Mouse (Mus musculus) kidney, adult 2 months (tissue): ENCODE results near the gene Arg2. TPM values are rescaled to one million over a fixed set of nuclear protein-coding genes. Genes with fewer than 3 reads are reported as not detected.

Experiments
- DNase-seq: peaks from one replicate; pipeline ENCODE4 v3.0.0; 2021
- H3K27ac ChIP-seq: fragments of 200-500 bp; 2 replicates; pipeline ENCODE4 v1.5.1; 2012; ENCODE audit warnings: low read depth, low read length, control low read depth, inconsistent platforms; ENCODE audit not compliant: insufficient read depth
- H3K27me3 ChIP-seq: fragments of 200-500 bp; replicated peaks from 2 replicates; pipeline ENCODE4 v1.6.1; 2012; ENCODE audit warnings: mild to moderate bottlenecking, moderate library complexity, low read length, inconsistent platforms; ENCODE audit not compliant: control insufficient read depth, insufficient read depth
- H3K36me3 ChIP-seq: fragments of 200-500 bp; 2 replicates; pipeline ENCODE4 v1.6.1; 2012; ENCODE audit warnings: mild to moderate bottlenecking, moderate library complexity, low read length, inconsistent platforms; ENCODE audit not compliant: control insufficient read depth, insufficient read depth
- H3K4me1 ChIP-seq: fragments of 200-500 bp; 2 replicates; pipeline ENCODE4 v1.6.1; 2011; ENCODE audit warnings: low read length; ENCODE audit not compliant: control insufficient read depth, insufficient read depth
- H3K4me3 ChIP-seq: fragments of 200-500 bp; 2 replicates; pipeline ENCODE4 v1.5.1; 2011; ENCODE audit warnings: mild to moderate bottlenecking, low read depth, low read length, control low read depth; ENCODE audit not compliant: insufficient read depth
- CTCF ChIP-seq: fragments of 200-500 bp; conservative IDR thresholded peaks from 2 replicates; pipeline ENCODE4 v1.5.1; 2011; ENCODE audit warnings: low read depth, mild to moderate bottlenecking, control low read depth, low read length, moderate library complexity, mixed read lengths; ENCODE audit not compliant: insufficient read depth, insufficient read length
- POLR2A ChIP-seq: fragments of 200-500 bp; IDR thresholded peaks from one replicate; pipeline ENCODE4 v1.6.1; 2011; ENCODE audit warnings: low read depth, low read length, control low read depth
- WGBS: fragments of 180-500 bp; shearing (Covaris S2); methylation state at CpG from one replicate; pipeline ENCODE4 v1.1.7; 2018; 5-methylcytosine and 5-hydroxymethylcytosine counted together
- polyA plus RNA-seq: library from polyadenylated mRNA; depleted of rRNA; stranded (reverse); fragments of >200 nt; gene quantifications from 2 replicates; pipeline ENCODE4 v1.2.3, GENCODE M21; 2012; rRNA removed

Arg2 gene
- polyA plus RNA-seq, 1 experiment: 19.2 TPM

DNA sequence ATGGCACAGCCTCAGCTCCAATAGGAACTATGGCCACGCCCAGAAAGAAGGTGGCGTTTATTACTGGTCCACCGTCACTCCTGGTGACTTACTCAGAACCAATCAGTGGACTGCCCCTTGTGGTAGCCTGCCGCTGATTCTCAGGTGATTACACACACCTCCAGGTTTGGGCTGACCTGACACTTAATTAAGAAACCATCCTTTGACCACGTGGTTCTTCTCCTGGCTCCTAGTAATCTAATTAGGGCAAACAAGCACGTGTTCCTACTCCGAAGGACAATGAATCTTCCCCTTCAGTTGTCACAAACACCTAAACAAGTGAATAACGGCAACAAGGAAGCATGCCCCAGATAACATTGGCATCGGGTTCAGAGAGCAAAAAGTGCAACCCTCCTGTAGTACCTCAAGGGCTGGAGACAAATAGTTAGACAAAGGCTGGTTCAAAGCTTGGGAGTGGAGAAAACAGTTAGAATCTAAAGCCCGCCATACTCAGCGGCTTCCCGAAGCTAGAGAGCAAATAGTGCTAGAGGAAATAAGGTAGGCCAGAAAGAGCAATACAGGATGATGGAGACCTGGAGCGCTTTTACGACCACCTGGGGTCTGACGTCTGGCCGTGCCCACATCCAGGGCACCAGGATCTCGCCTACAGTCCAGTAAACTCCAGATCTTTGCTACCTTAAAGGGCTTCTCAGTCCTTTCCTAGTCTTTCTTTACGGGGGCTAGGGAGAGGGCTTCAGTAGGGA is 60.5 kb downstream of the Arg2 start:
- peak; percentile 70 for DNase-seq
- H3K27ac ChIP-seq: no peak overlapping the region
- no peaks in the 10 kb centered on the region for H3K27me3 ChIP-seq
- 3% methylated on average over 18 of the region's 18 CpGs for WGBS
- H3K4me3 ChIP-seq: peak overlapping the region; percentile 73
- TF ChIP-seq POLR2A (no peak), CTCF (0 out of 2 replicates have a peak, but pooled peaks have one; percentile 11)
- peaks cover 1% of the 10 kb centered on the region; the same call in 1 of the 2 replicates for H3K36me3 ChIP-seq
- peaks cover 8% of the 10 kb centered on the region; the same call in 1 of the 2 replicates for H3K4me1 ChIP-seq

DNA sequence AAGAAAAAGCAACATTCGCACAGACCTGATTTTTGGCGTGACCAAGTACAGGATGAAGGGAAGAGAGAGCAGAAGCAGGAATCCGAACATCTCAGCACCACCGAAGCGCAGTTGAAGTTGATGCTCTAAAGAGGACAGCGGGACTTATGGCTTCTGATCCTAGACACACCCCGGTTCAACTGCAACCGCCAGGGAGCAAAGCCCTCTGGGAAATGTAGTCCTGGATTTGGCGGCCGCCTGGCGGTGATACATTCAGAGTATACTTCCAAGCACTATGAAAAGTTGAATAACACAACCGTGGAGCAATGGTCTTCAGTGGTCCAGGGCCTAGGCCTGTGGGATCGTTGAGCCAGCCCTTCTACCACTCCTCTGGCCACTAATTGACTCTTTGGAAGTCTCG is 61.1 kb downstream of the Arg2 start:
- H3K4me3 ChIP-seq: peak overlapping the region; percentile 73
- H3K27ac ChIP-seq: no peak overlapping the region
- no peaks in the 10 kb centered on the region for H3K36me3 ChIP-seq
- WGBS: 6% methylated on average over 14 of the region's 14 CpGs
- DNase-seq: peak; percentile 75
- TF ChIP-seq POLR2A: no peak
- TF ChIP-seq CTCF: peak; percentile 53
- no peaks in the 10 kb centered on the region for H3K27me3 ChIP-seq
- peaks cover 8% of the 10 kb centered on the region; the same call in 1 of the 2 replicates for H3K4me1 ChIP-seq

DNA sequence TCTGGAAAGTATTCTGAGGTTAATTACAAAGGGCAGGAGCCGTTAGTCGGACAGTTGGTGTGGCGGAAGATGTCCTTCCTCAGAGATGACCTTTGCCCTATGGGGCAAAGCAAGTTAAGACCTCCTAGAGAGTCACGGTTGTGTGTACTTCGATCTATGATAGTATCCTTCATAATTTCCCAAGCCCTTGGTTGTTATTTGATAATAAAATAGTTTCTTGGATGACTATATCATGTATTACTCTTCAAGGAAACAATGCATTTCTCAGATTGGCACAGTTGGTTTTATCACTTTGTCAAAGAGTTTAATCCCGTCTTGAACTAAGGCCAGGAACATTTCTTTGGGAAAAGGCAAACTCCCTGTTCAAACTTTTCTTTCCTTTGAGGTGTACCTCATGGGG is 61.6 kb downstream of the Arg2 start, which contains the start of gene Rdh11:
Rdh11 (minus strand) TSS at position 101 of the 400 bp plus-strand sequence.
- DNase-seq: peak; percentile 31
- TF ChIP-seq POLR2A (no peak), CTCF (no peak)

DNA sequence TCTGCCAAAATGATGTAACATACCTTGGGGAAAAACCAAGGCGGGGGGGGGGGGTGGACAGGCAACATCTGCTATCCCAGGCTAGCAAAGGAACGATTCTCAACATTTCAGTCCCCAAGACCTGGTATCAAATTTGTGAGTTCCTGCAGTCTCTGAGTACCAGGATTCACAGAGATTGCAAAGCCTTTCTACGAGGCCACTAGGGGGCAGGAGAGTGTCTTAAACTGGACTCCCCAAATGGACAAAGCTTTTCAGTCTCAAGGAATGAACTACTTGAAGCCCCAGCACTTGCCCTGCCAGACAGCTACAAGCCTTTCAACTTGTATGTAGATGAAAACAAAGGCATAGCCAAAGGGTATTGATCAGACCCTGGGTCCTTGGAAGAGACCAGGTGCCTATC is 62.9 kb downstream of the Arg2 start:
- no peaks in the 10 kb centered on the region for H3K27me3 ChIP-seq
- no peak overlapping the region for H3K4me3 ChIP-seq
- 1% methylated on average over 3 of the region's 3 CpGs for WGBS
- no peak overlapping the region for H3K27ac ChIP-seq
- H3K4me1 ChIP-seq: peaks cover 8% of the 10 kb centered on the region; the same call in 1 of the 2 replicates
- H3K36me3 ChIP-seq: no peaks in the 10 kb centered on the region
- peak; percentile 68 for TF ChIP-seq CTCF
- no peak for TF ChIP-seq POLR2A
- peak; percentile 74 for DNase-seq

More for the DNA sequence above, 61.6 kb downstream of the Arg2 start, which contains the start of gene Rdh11:
- Histone ChIP-seq H3K4me3 (peak within 1 kb of the TSS; percentile 73), H3K27ac (no peak within 1 kb of the TSS), H3K4me1 (peaks cover 8% of the 10 kb centered on the region; the same call in 1 of the 2 replicates), H3K27me3 (no peaks in the 10 kb centered on the region), H3K36me3 (no peaks in the 10 kb centered on the region)
- WGBS: 45% methylated on average over 6 of the region's 6 CpGs

DNA sequence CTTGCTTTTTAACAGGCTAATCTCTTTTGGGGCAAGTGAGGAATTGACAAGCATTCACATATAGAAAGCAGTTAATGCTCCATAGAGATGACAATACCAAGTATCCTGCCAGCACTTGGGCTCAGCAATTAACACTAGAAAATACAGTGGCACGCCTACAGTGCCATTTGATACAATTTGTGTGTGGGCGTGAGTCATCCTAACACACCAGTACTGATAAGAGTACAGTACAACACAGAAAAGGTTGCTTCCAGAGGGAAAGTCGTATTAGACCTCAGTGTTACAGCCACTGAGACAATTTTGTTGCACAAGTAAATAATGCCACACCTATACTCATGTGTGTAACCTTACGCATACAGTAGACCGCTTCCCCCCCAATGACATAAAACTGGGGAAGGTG is 66.5 kb downstream of the Arg2 start:
- no peak overlapping the region for H3K27ac ChIP-seq
- TF ChIP-seq CTCF (no peak), POLR2A (no peak)
- H3K36me3 ChIP-seq: no peaks in the 10 kb centered on the region
- H3K27me3 ChIP-seq: no peaks in the 10 kb centered on the region
- 0 out of 2 replicates have a peak, but pooled peaks cover under 1% of the 10 kb centered on the region for H3K4me1 ChIP-seq
- DNase-seq: no peak
- 85% methylated on average over 5 of the region's 5 CpGs for WGBS
- H3K4me3 ChIP-seq: no peak overlapping the region

DNA sequence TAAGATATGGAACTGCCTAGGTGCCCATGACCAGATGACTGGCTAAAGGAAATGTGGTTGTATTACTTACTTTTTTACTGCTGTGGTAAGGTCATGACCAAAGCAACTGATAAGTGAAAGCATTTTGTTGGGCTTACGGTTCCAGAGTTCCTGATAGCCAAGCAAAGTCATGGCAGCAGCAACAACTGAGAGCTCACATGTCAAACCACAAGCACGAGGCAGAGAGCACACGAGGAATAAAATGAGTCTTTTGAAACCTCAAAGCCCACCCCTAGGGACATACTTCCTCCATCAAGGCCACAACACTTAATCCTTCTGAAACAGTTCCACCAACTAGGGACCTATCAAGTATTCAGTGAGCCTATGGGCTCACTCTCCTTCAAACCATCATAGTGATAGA is 71.3 kb downstream of the Arg2 start:
- Histone ChIP-seq H3K4me1 (no peaks in the 10 kb centered on the region), H3K27ac (no peak overlapping the region), H3K36me3 (no peaks in the 10 kb centered on the region), H3K27me3 (no peaks in the 10 kb centered on the region), H3K4me3 (no peak overlapping the region)
- TF ChIP-seq POLR2A (no peak), CTCF (no peak)
- no peak for DNase-seq
- WGBS: 82% methylated on average over 3 of the region's 3 CpGs

Other genes with a start within 250 kb of the Arg2 start
- gene Plek2, start 223.8 kb upstream of the Arg2 start, polyA plus RNA-seq: 2.0 TPM in 2 replicates
- gene Tmem229b, start 123.2 kb upstream of the Arg2 start, polyA plus RNA-seq: 5.3 and 7.4 TPM in 2 replicates
- 9.3 and 10.8 TPM in 2 replicates for gene Plekhh1, start 101.6 kb upstream of the Arg2 start, polyA plus RNA-seq
- 12.4 and 17.1 TPM in 2 replicates for gene Pigh, start 41.1 kb upstream of the Arg2 start, polyA plus RNA-seq
- gene Vti1b, start 41.9 kb downstream of the Arg2 start, polyA plus RNA-seq: 49.4 and 50.7 TPM in 2 replicates
- 13.0 and 15.2 TPM in 2 replicates for gene Rdh11, start 61.5 kb downstream of the Arg2 start, polyA plus RNA-seq
- gene Rdh12, start 78.1 kb downstream of the Arg2 start, polyA plus RNA-seq: 0.78 and 0.84 TPM in 2 replicates
- gene Zfyve26, start 165.5 kb downstream of the Arg2 start, polyA plus RNA-seq: 20.6 and 21.3 TPM in 2 replicates
- gene Rad51b, start 166.5 kb downstream of the Arg2 start, polyA plus RNA-seq: 0.14 TPM in 2 replicates